Mouse (Mus musculus): ENCODE data around the gene Fam71a. TPM values are rescaled to one million over a fixed set of nuclear protein-coding genes. Genes with fewer than 3 reads are reported as not detected.
"Not testable (repeated sequence)": the region's sequence is repeated elsewhere in the genome, so short reads cannot be mapped to it uniquely, and the experiment has no call there.

Fam71a gene
- polyA plus RNA-seq, 1 experiment from 2014 or later: not detected

DNA sequence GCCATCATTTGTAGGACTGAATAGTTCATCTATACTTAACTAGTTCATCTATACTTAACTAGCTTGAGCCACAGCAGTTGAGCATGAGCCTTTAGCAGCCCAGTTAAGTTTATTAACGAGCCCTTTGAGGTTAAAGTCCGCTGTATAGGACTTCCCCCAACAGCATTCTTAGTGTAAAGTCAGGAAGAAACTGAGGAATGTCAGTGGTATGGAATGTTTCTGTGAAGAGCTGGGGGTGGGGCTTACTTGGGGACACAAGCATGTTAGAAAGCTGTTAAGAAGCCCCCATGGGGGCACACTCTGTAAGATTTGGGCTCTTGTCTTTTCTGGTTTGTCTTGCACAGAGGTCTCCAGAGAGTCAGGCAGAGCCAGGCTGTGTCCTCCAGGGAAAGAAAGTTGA, 15.2 kb upstream of the Fam71a start:
- ATAC-seq (ENCODE audit: insufficient number of reproducible peaks, insufficient read depth, low FRiP score, low TSS enrichment, low read depth): no peak
- WGBS: 39% methylated on average over 2 of the region's 2 CpGs
- peaks cover 51% of the 10 kb centered on the region for H3K4me1 ChIP-seq

DNA sequence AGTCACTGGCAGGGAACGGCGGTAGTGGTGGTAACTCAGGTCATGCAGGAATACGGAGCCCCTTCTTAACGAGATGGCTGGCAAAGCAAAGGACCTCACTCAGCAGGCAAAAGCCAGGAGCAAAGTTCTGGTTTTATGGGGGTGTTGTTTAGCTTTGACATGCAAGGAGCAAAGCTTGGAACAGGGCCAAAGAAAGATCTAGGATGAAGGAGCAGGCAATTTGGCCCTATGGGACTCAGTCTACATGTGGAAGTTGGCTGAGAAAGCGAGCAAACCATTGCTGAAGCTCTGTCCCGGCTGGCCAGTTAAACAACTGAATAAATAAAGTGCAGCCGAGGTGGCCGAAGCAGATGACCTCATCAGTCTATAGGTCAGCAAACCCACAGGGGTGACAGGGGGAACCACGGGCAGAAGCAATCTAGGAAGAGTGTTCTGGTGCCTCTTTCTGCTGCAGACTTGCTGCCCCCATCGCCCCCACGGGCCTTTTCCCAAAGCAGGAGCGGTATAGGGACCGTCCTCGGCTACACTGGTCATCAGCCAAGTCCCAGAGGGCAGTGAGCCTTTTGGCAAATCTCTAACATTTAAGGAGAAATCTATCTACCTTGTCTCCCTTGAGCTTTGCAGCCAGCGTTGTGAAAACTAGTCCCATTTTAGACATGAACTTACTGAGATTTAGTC, 14.0 kb upstream of the Fam71a start:
- H3K36me3 ChIP-seq: no peaks in the 10 kb centered on the region
- no peak overlapping the region for H3K27ac ChIP-seq
- peaks cover 51% of the 10 kb centered on the region for H3K27me3 ChIP-seq
- ATAC-seq (ENCODE audit: insufficient number of reproducible peaks, insufficient read depth, low FRiP score, low TSS enrichment, low read depth): no peak
- H3K4me1 ChIP-seq: peaks cover 39% of the 10 kb centered on the region
- no peak overlapping the region; the same call in 1 of the 2 replicates for H3K4me2 ChIP-seq
- 41% methylated on average over 15 of the region's 15 CpGs for WGBS
- no peaks in the 10 kb centered on the region for H3K9me3 ChIP-seq
- no peak overlapping the region for H3K9ac ChIP-seq
- no peak overlapping the region for H3K4me3 ChIP-seq

More for the DNA sequence above, 15.2 kb upstream of the Fam71a start:
- Histone ChIP-seq H3K27me3 (peaks cover 63% of the 10 kb centered on the region), H3K4me2 (no peak overlapping the region), H3K4me3 (no peak overlapping the region), H3K9me3 (no peaks in the 10 kb centered on the region), H3K27ac (no peak overlapping the region), H3K9ac (no peak overlapping the region), H3K36me3 (no peaks in the 10 kb centered on the region)

- H3K4me1 ChIP-seq: peaks cover 26% of the 10 kb centered on the region
- no peaks in the 10 kb centered on the region for H3K36me3 ChIP-seq
- no peak for ATAC-seq (ENCODE audit: insufficient number of reproducible peaks, insufficient read depth, low FRiP score, low TSS enrichment, low read depth)
- no peak overlapping the region for H3K4me2 ChIP-seq
- no peak overlapping the region for H3K27ac ChIP-seq
- WGBS: 72% methylated on average over 7 of the region's 7 CpGs
- H3K4me3 ChIP-seq: no peak overlapping the region
- no peaks in the 10 kb centered on the region for H3K9me3 ChIP-seq
- H3K27me3 ChIP-seq: peaks cover 35% of the 10 kb centered on the region
- H3K9ac ChIP-seq: no peak overlapping the region
Measured at GRCm38 (mm10) chr1:191176887-191177286, 12.3 kb upstream of the Fam71a start.

GRCm38 (mm10) chr1:191172487-191172886, 7.9 kb upstream of the Fam71a start:
- no peak overlapping the region for H3K4me3 ChIP-seq

DNA sequence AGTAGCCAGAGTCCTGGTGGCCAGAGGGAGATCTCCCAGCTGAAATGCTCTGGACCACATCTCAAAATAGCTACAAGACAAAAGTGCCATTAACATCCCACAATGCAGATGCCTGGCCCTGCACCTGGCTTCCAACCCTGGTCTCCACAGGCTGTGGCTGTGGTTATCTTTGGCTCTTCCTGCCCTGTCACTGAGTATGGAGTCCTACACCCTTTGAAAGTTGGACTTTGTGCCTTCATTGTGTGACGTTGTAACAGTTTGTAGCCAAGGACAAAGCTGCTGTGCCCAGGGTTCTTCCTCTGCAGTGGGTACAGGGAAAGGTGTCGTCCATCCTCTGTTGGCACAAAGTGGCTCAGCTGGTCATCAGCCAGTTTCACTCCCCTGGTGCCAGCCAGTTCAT, 5.8 kb upstream of the Fam71a start:
- Histone ChIP-seq H3K9ac (no peak overlapping the region), H3K36me3 (no peaks in the 10 kb centered on the region), H3K9me3 (no peaks in the 10 kb centered on the region), H3K27me3 (no peaks in the 10 kb centered on the region), H3K4me2 (no peak overlapping the region), H3K4me3 (no peak overlapping the region), H3K27ac (no peak overlapping the region), H3K4me1 (no peaks in the 10 kb centered on the region)
- 83% methylated on average over 2 of the region's 2 CpGs for WGBS
- ATAC-seq (ENCODE audit: insufficient number of reproducible peaks, insufficient read depth, low FRiP score, low TSS enrichment, low read depth): no peak

More at GRCm38 (mm10) chr1:191172487-191172886, 7.9 kb upstream of the Fam71a start:
- no peaks in the 10 kb centered on the region for H3K4me1 ChIP-seq
- no peaks in the 10 kb centered on the region for H3K27me3 ChIP-seq
- no peak overlapping the region for H3K4me2 ChIP-seq
- H3K36me3 ChIP-seq: no peaks in the 10 kb centered on the region
- no peaks in the 10 kb centered on the region for H3K9me3 ChIP-seq
- WGBS: 10% methylated on average over 6 of the region's 6 CpGs
- ATAC-seq (ENCODE audit: insufficient number of reproducible peaks, insufficient read depth, low FRiP score, low TSS enrichment, low read depth): no peak
- no peak overlapping the region for H3K9ac ChIP-seq
- H3K27ac ChIP-seq: no peak overlapping the region

- ATAC-seq (ENCODE audit: insufficient number of reproducible peaks, insufficient read depth, low FRiP score, low TSS enrichment, low read depth): no peak
- H3K9me3 ChIP-seq: no peaks in the 10 kb centered on the region
- no peak overlapping the region for H3K4me3 ChIP-seq
- H3K4me1 ChIP-seq: 0 out of 2 replicates have a peak, but pooled peaks cover 6% of the 10 kb centered on the region
- no peaks in the 10 kb centered on the region for H3K27me3 ChIP-seq
- H3K36me3 ChIP-seq: no peaks in the 10 kb centered on the region
- no peak overlapping the region for H3K4me2 ChIP-seq
- H3K9ac ChIP-seq: no peak overlapping the region
- H3K27ac ChIP-seq: no peak overlapping the region
- 79% methylated on average over 4 of the region's 4 CpGs for WGBS
Measured at GRCm38 (mm10) chr1:191166189-191166588, 1.6 kb upstream of the Fam71a start.

GRCm38 (mm10) chr1:191154314-191154713, 10.3 kb downstream of the Fam71a start:
- Histone ChIP-seq H3K4me2 (no peak overlapping the region), H3K9me3 (peaks cover 7% of the 10 kb centered on the region), H3K4me3 (no peak overlapping the region), H3K9ac (no peak overlapping the region), H3K4me1 (no peaks in the 10 kb centered on the region; the same call in 1 of the 2 replicates), H3K27ac (no peak overlapping the region), H3K27me3 (no peaks in the 10 kb centered on the region), H3K36me3 (no peaks in the 10 kb centered on the region)
- no peak for ATAC-seq (ENCODE audit: insufficient number of reproducible peaks, insufficient read depth, low FRiP score, low TSS enrichment, low read depth)
- WGBS: 27% methylated on average over 3 of the region's 3 CpGs

- H3K9ac ChIP-seq: no peak overlapping the region
- no peak overlapping the region for H3K4me3 ChIP-seq
- H3K9me3 ChIP-seq: peaks cover 7% of the 10 kb centered on the region
- H3K27me3 ChIP-seq: no peaks in the 10 kb centered on the region
- WGBS: 17% methylated on average over 4 of the region's 4 CpGs
- no peak overlapping the region for H3K4me2 ChIP-seq
- ATAC-seq (ENCODE audit: insufficient number of reproducible peaks, insufficient read depth, low FRiP score, low TSS enrichment, low read depth): no peak
- H3K27ac ChIP-seq: no peak overlapping the region
- no peaks in the 10 kb centered on the region; the same call in 1 of the 2 replicates for H3K4me1 ChIP-seq
- H3K36me3 ChIP-seq: no peaks in the 10 kb centered on the region
Measured at GRCm38 (mm10) chr1:191153052-191153451, 11.6 kb downstream of the Fam71a start.

- ATAC-seq (ENCODE audit: insufficient number of reproducible peaks, insufficient read depth, low FRiP score, low TSS enrichment, low read depth): no peak
- H3K27ac ChIP-seq: no peak overlapping the region
- no peak overlapping the region for H3K9ac ChIP-seq
- H3K27me3 ChIP-seq: no peaks in the 10 kb centered on the region
- 79% methylated on average over 8 of the region's 8 CpGs for WGBS
- H3K4me1 ChIP-seq: no peaks in the 10 kb centered on the region; the same call in 1 of the 2 replicates
- H3K4me2 ChIP-seq: no peak overlapping the region
- H3K36me3 ChIP-seq: no peaks in the 10 kb centered on the region
- H3K9me3 ChIP-seq: peaks cover 3% of the 10 kb centered on the region; the same call in 1 of the 2 replicates
- no peak overlapping the region for H3K4me3 ChIP-seq
Measured at GRCm38 (mm10) chr1:191150924-191151605, 13.6 kb downstream of the Fam71a start.

DNA sequence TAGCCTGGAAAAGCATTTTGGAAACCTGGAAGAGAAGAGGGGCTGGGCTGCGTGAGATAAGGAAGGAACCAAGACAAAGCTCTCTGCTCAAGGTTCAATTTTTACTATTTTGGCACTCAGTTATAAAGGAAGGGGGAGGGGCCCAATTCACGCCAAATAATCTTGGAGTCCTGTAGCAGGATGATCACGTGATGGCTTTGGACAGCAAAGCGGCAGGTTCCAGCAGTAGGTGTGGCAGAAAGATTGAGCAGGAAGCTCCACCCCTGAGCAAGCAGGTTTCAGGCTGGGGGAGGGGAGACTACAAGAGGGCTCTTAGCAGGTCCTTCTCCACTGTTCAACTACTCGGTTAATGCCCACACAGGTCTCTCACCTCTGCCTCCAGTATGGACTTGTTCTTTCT, 15.1 kb downstream of the Fam71a start:
- not testable (repeated sequence) for H3K27ac ChIP-seq; ATAC-seq (ENCODE audit: insufficient number of reproducible peaks, insufficient read depth, low FRiP score, low TSS enrichment, low read depth)
- 80% methylated on average over 5 of the region's 5 CpGs for WGBS

DNA sequence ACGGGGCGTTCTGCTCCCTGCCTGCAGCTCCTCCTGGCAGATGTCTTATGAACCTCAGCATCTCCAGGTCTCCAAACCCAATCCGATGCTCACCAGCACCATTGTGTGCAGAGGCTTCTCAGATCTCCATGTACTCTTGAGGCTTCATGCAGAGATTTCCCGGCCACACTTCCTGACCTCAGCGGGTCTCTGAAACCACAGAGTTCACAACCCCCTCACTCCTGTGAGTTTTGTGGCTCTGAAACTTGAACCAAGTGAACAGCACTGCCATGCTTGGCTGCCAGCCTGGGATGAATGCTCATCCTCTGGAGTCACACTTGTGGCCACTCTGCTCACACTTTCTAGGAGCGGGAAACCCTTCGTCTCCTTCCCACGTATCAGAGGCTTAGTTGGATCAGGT, 23.6 kb downstream of the Fam71a start:
- WGBS: 85% methylated on average over 8 of the region's 8 CpGs
- no peaks in the 10 kb centered on the region for H3K36me3 ChIP-seq
- no peak for ATAC-seq (ENCODE audit: insufficient number of reproducible peaks, insufficient read depth, low FRiP score, low TSS enrichment, low read depth)
- H3K27me3 ChIP-seq: no peaks in the 10 kb centered on the region
- no peak overlapping the region for H3K27ac ChIP-seq
- H3K4me1 ChIP-seq: no peaks in the 10 kb centered on the region
- H3K4me3 ChIP-seq: no peak overlapping the region
- no peak overlapping the region for H3K9ac ChIP-seq
- H3K4me2 ChIP-seq: no peak overlapping the region
- no peaks in the 10 kb centered on the region for H3K9me3 ChIP-seq

More for the DNA sequence above, 15.1 kb downstream of the Fam71a start:
- not testable (repeated sequence) for H3K4me3 ChIP-seq, H3K27me3 ChIP-seq, H3K4me2 ChIP-seq, H3K9me3 ChIP-seq, H3K36me3 ChIP-seq, H3K9ac ChIP-seq, H3K4me1 ChIP-seq

GRCm38 (mm10) chr1:191138874-191139495, 25.6 kb downstream of the Fam71a start:
- H3K4me3 ChIP-seq: no peak overlapping the region
- H3K36me3 ChIP-seq: no peaks in the 10 kb centered on the region
- no peak overlapping the region for H3K27ac ChIP-seq
- no peak overlapping the region for H3K4me2 ChIP-seq
- H3K9ac ChIP-seq: no peak overlapping the region
- 66% methylated on average over 7 of the region's 7 CpGs for WGBS
- H3K4me1 ChIP-seq: no peaks in the 10 kb centered on the region
- no peak for ATAC-seq (ENCODE audit: insufficient number of reproducible peaks, insufficient read depth, low FRiP score, low TSS enrichment, low read depth)
- H3K9me3 ChIP-seq: no peaks in the 10 kb centered on the region
- no peaks in the 10 kb centered on the region for H3K27me3 ChIP-seq

All from embryonic facial prominence, embryonic 13.5 days (tissue).